7 mouse cellular contexts compared by ENCODE assay signal in the genomic region with DNA sequence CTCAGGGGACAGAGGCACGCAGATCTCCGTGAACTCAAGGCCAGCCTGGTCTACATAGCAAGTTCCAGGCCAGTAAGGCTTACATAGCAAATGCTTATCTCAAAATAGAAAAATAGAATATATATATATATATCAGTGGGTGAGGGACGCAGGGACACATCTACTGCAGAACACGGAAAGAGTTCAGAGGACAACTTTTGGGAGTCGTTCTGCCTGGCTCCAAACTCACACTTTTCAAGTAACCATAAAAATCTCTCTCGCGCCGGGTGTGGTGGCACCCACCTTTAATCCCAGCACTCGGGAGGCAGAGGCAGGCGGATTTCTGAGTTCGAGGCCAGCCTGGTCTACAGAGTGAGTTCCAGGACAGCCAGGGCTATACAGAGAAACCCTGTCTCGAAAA. TPM values are rescaled to one million over a fixed set of nuclear protein-coding genes. Genes with fewer than 3 reads are reported as not detected.
DNase-seq lines count a peak whose midpoint lies in the region; ATAC-seq and TF ChIP-seq lines count a peak whose summit lies in the region.
"Not testable (repeated sequence)": the region's sequence is repeated elsewhere in the genome, so short reads cannot be mapped to it uniquely, and the experiment has no call there.

No protein-coding gene starts in this region.

- ATAC-seq in embryonic facial prominence, embryonic 11.5 days (replicated peaks; ENCODE audit: insufficient number of reproducible peaks, low FRiP score, low TSS enrichment, low read depth); heart, embryonic 11.5 days (replicated peaks; ENCODE audit: insufficient number of reproducible peaks, low FRiP score, low TSS enrichment); hindbrain, embryonic 15.5 days (ENCODE audit: low FRiP score, low read depth); kidney, postnatal 0 days (replicated peaks; ENCODE audit: low FRiP score, low read depth); liver, embryonic 13.5 days (ENCODE audit: low read depth): not testable (repeated sequence)

- not testable (repeated sequence) for TF ChIP-seq CTCF in kidney, postnatal 0 days (IDR thresholded peaks at IDR 0.05; ENCODE audit: low read depth); small intestine, adult 2 months (IDR thresholded peaks at IDR 0.05; ENCODE audit: extremely low read depth, insufficient read length, insufficient replicate concordance, low read depth, low read length)

- not testable (repeated sequence) for H3K36me3 ChIP-seq in embryonic facial prominence, embryonic 11.5 days (replicated peaks; ENCODE audit: control insufficient read depth, insufficient read depth, low read depth, low read length); kidney, postnatal 0 days (ENCODE audit: insufficient read depth, low read length); liver, embryonic 13.5 days; small intestine, adult 2 months (ENCODE audit: control insufficient read depth, insufficient read depth, low read length)
- H3K36me3 ChIP-seq in heart, embryonic 11.5 days (ENCODE audit: control insufficient read depth, insufficient read depth, low read length) = peaks cover 10% of the 10 kb centered on the region
- peaks cover 21% of the 10 kb centered on the region for H3K36me3 ChIP-seq in hindbrain, embryonic 15.5 days
- H3K36me3 ChIP-seq in megakaryocyte, embryonic 14.5 days (replicated peaks; ENCODE audit: low read length) = peaks cover 13% of the 10 kb centered on the region

- H3K27ac ChIP-seq in embryonic facial prominence, embryonic 11.5 days (replicated peaks; ENCODE audit: low read depth, low read length); hindbrain, embryonic 15.5 days (replicated peaks): not testable (repeated sequence)
- peak overlapping the region; percentile 96 for H3K27ac ChIP-seq in heart, embryonic 11.5 days (ENCODE audit: low read depth, low read length)
- H3K27ac ChIP-seq in kidney, postnatal 0 days = peak overlapping the region; percentile 84
- peak overlapping the region; percentile 5; the same call in 1 of the 2 replicates for H3K27ac ChIP-seq in liver, embryonic 13.5 days
- H3K27ac ChIP-seq in small intestine, adult 2 months (ENCODE audit: insufficient read depth, low read depth, low read length) = 0 out of 2 replicates have a peak overlapping the region, but pooled peaks have one; percentile 22

- WGBS in embryonic facial prominence, embryonic 11.5 days = 74% methylated on average over 12 of the region's 12 CpGs
- WGBS in heart, embryonic 11.5 days (ENCODE audit: insufficient replicate concordance) = 62% methylated on average over 10 of the region's 12 CpGs
- 78% methylated on average over 12 of the region's 12 CpGs for WGBS in hindbrain, embryonic 15.5 days
- WGBS in kidney, postnatal 0 days = 48% methylated on average over 12 of the region's 12 CpGs
- 55% methylated on average over 12 of the region's 12 CpGs for WGBS in liver, embryonic 13.5 days (ENCODE audit: insufficient replicate concordance)
- WGBS in small intestine, adult 2 months = 37% methylated on average over 12 of the region's 12 CpGs

- not testable (repeated sequence) for H3K9me3 ChIP-seq in embryonic facial prominence, embryonic 11.5 days (replicated peaks; ENCODE audit: control insufficient read depth, low read length); heart, embryonic 11.5 days (replicated peaks; ENCODE audit: control insufficient read depth, low read length); hindbrain, embryonic 15.5 days; kidney, postnatal 0 days (replicated peaks; ENCODE audit: low read length); liver, embryonic 13.5 days (replicated peaks); megakaryocyte, embryonic 14.5 days

- not testable (repeated sequence) for H3K4me1 ChIP-seq in embryonic facial prominence, embryonic 11.5 days (ENCODE audit: control insufficient read depth, insufficient read depth, low read length); kidney, postnatal 0 days (replicated peaks; ENCODE audit: insufficient read depth, low read length)
- peaks cover 29% of the 10 kb centered on the region; the same call in 1 of the 2 replicates for H3K4me1 ChIP-seq in heart, embryonic 11.5 days (ENCODE audit: control insufficient read depth, insufficient read depth, low read length)
- peaks cover 37% of the 10 kb centered on the region for H3K4me1 ChIP-seq in hindbrain, embryonic 15.5 days (replicated peaks)
- H3K4me1 ChIP-seq in liver, embryonic 13.5 days (replicated peaks) = peaks cover 65% of the 10 kb centered on the region
- H3K4me1 ChIP-seq in megakaryocyte, embryonic 14.5 days = peaks cover 60% of the 10 kb centered on the region
- peaks cover 33% of the 10 kb centered on the region for H3K4me1 ChIP-seq in small intestine, adult 2 months (ENCODE audit: control insufficient read depth, insufficient read depth, insufficient read length, low read length)

- TF ChIP-seq POLR2A in small intestine, adult 2 months (IDR thresholded peaks at IDR 0.05; ENCODE audit: low read depth, low read length) = not testable (repeated sequence)

- not testable (repeated sequence) for H3K4me3 ChIP-seq in embryonic facial prominence, embryonic 11.5 days (ENCODE audit: low read depth, low read length); hindbrain, embryonic 15.5 days; liver, embryonic 13.5 days (replicated peaks)
- peak overlapping the region; percentile 62 for H3K4me3 ChIP-seq in heart, embryonic 11.5 days (ENCODE audit: low read depth, low read length)
- H3K4me3 ChIP-seq in kidney, postnatal 0 days (replicated peaks; ENCODE audit: low read depth, low read length) = peak overlapping the region; percentile 56
- H3K4me3 ChIP-seq in megakaryocyte, embryonic 14.5 days (replicated peaks) = peak overlapping the region; percentile 64
- H3K4me3 ChIP-seq in small intestine, adult 2 months (ENCODE audit: low read depth, low read length) = peak overlapping the region; percentile 72

- DNase-seq in embryonic facial prominence, embryonic 11.5 days (ENCODE audit: low spot score); kidney, postnatal 0 days (ENCODE audit: low spot score); liver, embryonic 13.5 days: not testable (repeated sequence)

- not testable (repeated sequence) for H3K27me3 ChIP-seq in embryonic facial prominence, embryonic 11.5 days (ENCODE audit: control insufficient read depth, insufficient read depth, low read length); heart, embryonic 11.5 days (ENCODE audit: control insufficient read depth, insufficient read depth, low read length); hindbrain, embryonic 15.5 days; kidney, postnatal 0 days (ENCODE audit: insufficient read depth, low read length); liver, embryonic 13.5 days; megakaryocyte, embryonic 14.5 days (replicated peaks); small intestine, adult 2 months (ENCODE audit: control insufficient read depth, insufficient read depth, low read length)

- not testable (repeated sequence) for H3K9ac ChIP-seq in embryonic facial prominence, embryonic 11.5 days (replicated peaks; ENCODE audit: low read length); hindbrain, embryonic 15.5 days; kidney, postnatal 0 days (ENCODE audit: low read depth, low read length); liver, embryonic 13.5 days
- H3K9ac ChIP-seq in heart, embryonic 11.5 days (ENCODE audit: low read depth, low read length) = peak overlapping the region; percentile 84; the same call in 1 of the 2 replicates

- H3K4me2 ChIP-seq in embryonic facial prominence, embryonic 11.5 days (ENCODE audit: low read depth, low read length) = peak overlapping the region; percentile 21
- peak overlapping the region; percentile 83 for H3K4me2 ChIP-seq in heart, embryonic 11.5 days
- H3K4me2 ChIP-seq in hindbrain, embryonic 15.5 days = peak overlapping the region; percentile 47; the same call in 1 of the 2 replicates
- peak overlapping the region; percentile 75 for H3K4me2 ChIP-seq in kidney, postnatal 0 days (ENCODE audit: low read length)
- H3K4me2 ChIP-seq in liver, embryonic 13.5 days = peak overlapping the region; percentile 61

RNA-seq across cellular contexts. Expression of gene Prkcg, which starts 3.3 kb away (rescaled TPM):
- polyA plus RNA-seq in embryonic facial prominence, embryonic 11.5 days (2014; fragmentation: Nextera tagmentation; extraction: Ambion mirVana) = 0.39 and 2.0 TPM in 2 replicates
- polyA plus RNA-seq in heart, embryonic 11.5 days (2014; fragmentation: Nextera tagmentation; extraction: Ambion mirVana) = 0.10 and 0.14 TPM in 2 replicates
- 2.0 and 2.1 TPM in 2 replicates for polyA plus RNA-seq in hindbrain, embryonic 15.5 days (2015; fragmentation: Nextera tagmentation; extraction: Ambion mirVana)
- 0.05 TPM in 2 replicates for polyA plus RNA-seq in kidney, postnatal 0 days (2015; fragmentation: Nextera tagmentation; extraction: Ambion mirVana)
- polyA plus RNA-seq in liver, embryonic 13.5 days (2015; fragmentation: Nextera tagmentation; extraction: Ambion mirVana) = 0.03 and 0.52 TPM in 2 replicates
- 0.23 TPM in 1 of 2 replicates, not detected in the other for polyA plus RNA-seq in megakaryocyte, embryonic 14.5 days (2012; ENCODE audit: insufficient read depth, low replicate concordance)
- 0.60 and 1.0 TPM in 2 replicates for polyA plus RNA-seq in small intestine, adult 2 months (2012; rRNA removed)

RNA-seq across cellular contexts. Expression of gene Myadm, which starts 3.4 kb away (rescaled TPM):
- 36.9 and 38.5 TPM in 2 replicates for polyA plus RNA-seq in embryonic facial prominence, embryonic 11.5 days (2014; fragmentation: Nextera tagmentation; extraction: Ambion mirVana)
- polyA plus RNA-seq in heart, embryonic 11.5 days (2014; fragmentation: Nextera tagmentation; extraction: Ambion mirVana) = 221 and 235 TPM in 2 replicates
- 37.8 and 40.7 TPM in 2 replicates for polyA plus RNA-seq in hindbrain, embryonic 15.5 days (2015; fragmentation: Nextera tagmentation; extraction: Ambion mirVana)
- polyA plus RNA-seq in kidney, postnatal 0 days (2015; fragmentation: Nextera tagmentation; extraction: Ambion mirVana) = 73.0 and 79.8 TPM in 2 replicates
- polyA plus RNA-seq in liver, embryonic 13.5 days (2015; fragmentation: Nextera tagmentation; extraction: Ambion mirVana) = 13.5 and 16.4 TPM in 2 replicates
- polyA plus RNA-seq in megakaryocyte, embryonic 14.5 days (2012; ENCODE audit: insufficient read depth, low replicate concordance) = 1.5 and 8.9 TPM in 2 replicates
- polyA plus RNA-seq in small intestine, adult 2 months (2012; rRNA removed) = 132 and 142 TPM in 2 replicates

RNA-seq across cellular contexts. Expression of gene Cacng7, which starts 40.5 kb away (rescaled TPM):
- polyA plus RNA-seq in embryonic facial prominence, embryonic 11.5 days (2014; fragmentation: Nextera tagmentation; extraction: Ambion mirVana) = 2.6 and 2.9 TPM in 2 replicates
- polyA plus RNA-seq in heart, embryonic 11.5 days (2014; fragmentation: Nextera tagmentation; extraction: Ambion mirVana) = 0.24 and 0.27 TPM in 2 replicates
- 3.9 and 4.1 TPM in 2 replicates for polyA plus RNA-seq in hindbrain, embryonic 15.5 days (2015; fragmentation: Nextera tagmentation; extraction: Ambion mirVana)
- 0.64 and 0.83 TPM in 2 replicates for polyA plus RNA-seq in kidney, postnatal 0 days (2015; fragmentation: Nextera tagmentation; extraction: Ambion mirVana)
- polyA plus RNA-seq in liver, embryonic 13.5 days (2015; fragmentation: Nextera tagmentation; extraction: Ambion mirVana) = not detected in 2 replicates
- polyA plus RNA-seq in megakaryocyte, embryonic 14.5 days (2012; ENCODE audit: insufficient read depth, low replicate concordance) = not detected in 2 replicates
- polyA plus RNA-seq in small intestine, adult 2 months (2012; rRNA removed) = 7.5 and 8.8 TPM in 2 replicates

RNA-seq across cellular contexts. Expression of gene Nlrp12, which starts 42.7 kb away (rescaled TPM):
- polyA plus RNA-seq in embryonic facial prominence, embryonic 11.5 days (2014; fragmentation: Nextera tagmentation; extraction: Ambion mirVana) = not detected in 2 replicates
- not detected in 2 replicates for polyA plus RNA-seq in heart, embryonic 11.5 days (2014; fragmentation: Nextera tagmentation; extraction: Ambion mirVana)
- polyA plus RNA-seq in hindbrain, embryonic 15.5 days (2015; fragmentation: Nextera tagmentation; extraction: Ambion mirVana) = 0.03 and 0.04 TPM in 2 replicates
- 0.05 TPM in 1 of 2 replicates, not detected in the other for polyA plus RNA-seq in kidney, postnatal 0 days (2015; fragmentation: Nextera tagmentation; extraction: Ambion mirVana)
- 0.08 and 0.13 TPM in 2 replicates for polyA plus RNA-seq in liver, embryonic 13.5 days (2015; fragmentation: Nextera tagmentation; extraction: Ambion mirVana)
- polyA plus RNA-seq in megakaryocyte, embryonic 14.5 days (2012; ENCODE audit: insufficient read depth, low replicate concordance) = not detected in 2 replicates
- polyA plus RNA-seq in small intestine, adult 2 months (2012; rRNA removed) = 0.05 and 0.06 TPM in 2 replicates

Comparison
In these comparisons a context has a peak if more than half of its experiments do, and no peak if none do; other contexts are left out.
1. H3K4me2 ChIP-seq: peak in every context shown above with its lines; median percentile 83 in heart, embryonic 11.5 days; 75 in kidney, postnatal 0 days; 61 in liver, embryonic 13.5 days; 47 in hindbrain, embryonic 15.5 days; 21 in embryonic facial prominence, embryonic 11.5 days.